Mouse (Mus musculus) heart, postnatal 0 days (tissue): ENCODE results near the gene 1700024P04Rik.

Source experiments
- CTCF ChIP-seq: IDR thresholded peaks from 2 replicates; pipeline ENCODE4 v1.5.1; 2016; ENCODE audit warnings: antibody characterized with exemption, control low read depth, low read depth
- EP300 ChIP-seq: IDR thresholded peaks from 2 replicates; pipeline ENCODE4 v1.6.1; 2016; ENCODE audit warnings: antibody characterized with exemption, low read depth

GRCm38 (mm10) chr13:99025268-99025667 lies 40.9 kb upstream of the 1700024P04Rik start:
- no peak for TF ChIP-seq CTCF
- TF ChIP-seq EP300 = no peak
